Mouse (Mus musculus) urinary bladder, adult 18-20 months (tissue): ENCODE results near the gene Mcl1.

Experiments used
- DNase-seq, 2 experiments: peaks; one replicate each; pipeline ENCODE4 v3.0.0; 2022; ENCODE audit warnings: low spot score in 2 of 2, mixed read lengths in 2 of 2

The Mcl1 gene

DNA sequence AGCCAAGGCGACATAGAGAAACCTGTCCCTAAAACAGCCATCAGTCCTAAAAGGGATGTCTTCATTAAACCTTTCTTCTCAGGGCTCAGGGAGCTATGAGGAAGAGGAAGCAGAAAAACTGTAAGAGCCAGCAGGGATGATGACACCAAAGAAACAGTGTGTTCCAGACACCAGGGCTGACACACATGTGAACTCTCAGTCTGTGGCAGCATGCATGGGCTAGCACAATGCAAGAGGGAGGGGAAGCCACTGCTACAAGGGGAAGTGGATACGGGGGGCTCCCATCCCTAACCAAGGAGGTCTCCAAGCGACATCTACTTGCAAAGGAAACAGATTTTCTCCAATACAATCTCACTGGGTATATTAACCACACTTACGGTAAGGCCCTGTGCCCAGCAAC, 47.7 kb downstream of the Mcl1 start:
- DNase-seq: no peak

DNA sequence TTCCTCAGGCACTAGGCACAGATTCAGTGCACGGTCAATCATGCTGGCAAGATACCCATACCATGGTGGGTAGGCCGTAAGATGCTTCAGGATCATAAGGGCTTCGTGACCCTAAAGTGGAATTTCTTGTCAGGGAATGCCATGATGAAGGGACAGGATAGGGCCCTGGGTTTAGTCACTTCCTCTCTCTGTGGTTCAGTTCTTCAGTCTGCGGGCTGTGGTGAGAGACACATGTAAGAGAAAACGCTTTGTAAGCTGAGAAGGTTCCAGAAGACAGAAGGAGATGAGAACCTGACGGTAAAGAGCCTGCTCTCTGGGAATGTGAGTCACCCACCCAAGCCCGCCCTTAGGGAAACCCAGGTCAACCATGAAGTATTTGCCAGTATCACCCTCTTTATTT, 48.9 kb downstream of the Mcl1 start:
- DNase-seq: no peak

DNA sequence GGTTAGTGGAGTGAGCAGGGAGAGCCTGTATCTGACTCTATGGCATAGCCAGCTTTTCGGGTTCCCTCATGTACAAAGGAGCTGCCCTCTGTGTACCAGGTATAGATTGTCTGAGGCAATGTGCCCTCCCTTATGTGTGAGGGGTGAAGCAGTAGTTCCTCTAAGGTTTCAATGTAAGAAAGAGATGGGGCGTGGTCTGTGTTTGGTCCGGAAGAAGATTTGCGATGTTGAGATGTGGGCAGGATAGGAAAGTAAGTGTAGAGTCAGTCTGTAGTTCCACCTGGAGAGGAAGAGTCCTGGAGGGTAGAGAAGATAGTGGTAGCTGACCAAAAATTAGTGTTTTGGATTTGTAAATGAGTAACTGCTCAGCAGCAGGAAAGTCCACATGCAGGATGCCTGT, 50.5 kb downstream of the Mcl1 start:
- no peak for DNase-seq

DNA sequence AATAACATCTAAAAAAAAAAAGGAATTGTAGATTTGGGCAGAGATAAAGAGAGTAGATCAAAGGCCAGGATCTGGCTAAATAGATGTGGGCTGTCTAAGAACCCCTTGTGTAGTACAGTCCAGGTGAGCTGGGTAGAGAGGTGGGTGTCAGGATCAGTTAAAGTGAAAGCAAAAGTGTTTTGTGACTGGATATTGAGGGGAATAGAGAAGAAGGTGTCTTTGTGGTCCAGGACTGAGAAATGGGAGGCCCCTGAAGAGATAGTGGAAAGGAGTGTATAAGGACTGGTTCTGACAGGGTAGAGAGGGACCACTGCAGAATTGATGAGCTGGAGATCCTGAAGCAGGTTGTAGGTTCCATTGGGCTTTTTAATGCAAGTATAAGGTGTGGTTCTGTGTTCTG, 51.4 kb downstream of the Mcl1 start:
- DNase-seq: no peak
